Mouse (Mus musculus): ENCODE results near the gene Nfia.

- no peak for TF ChIP-seq POLR2A (IDR thresholded peaks at IDR 0.05; ENCODE audit: insufficient read depth, low read depth, low read length)
- no peak for TF ChIP-seq CTCF (IDR thresholded peaks at IDR 0.05; ENCODE audit: insufficient read depth, low read depth, low read length)
Measured at GRCm38 (mm10) chr4:97926607-97927308, 154.2 kb downstream of the Nfia start.
